Mouse (Mus musculus) lung, embryonic 15.5 days (tissue): ENCODE data around the gene Slc35a3. TPM values are rescaled to one million over a fixed set of nuclear protein-coding genes. Genes with fewer than 3 reads are reported as not detected.

Source experiments
- ATAC-seq: fragments of 200-750 bp; cut with Nextera tagmentation; 2 replicates; pipeline ENCODE4 v1.8.0; 2017; ENCODE audit warnings: moderate number of reproducible peaks, borderline replicate concordance; ENCODE audit not compliant: low FRiP score, low TSS enrichment; ENCODE audit errors: extremely low read depth
- H3K27ac ChIP-seq: fragments of 300-500 bp; sonication (generic); 2 replicates; pipeline ENCODE4 v1.5.1; 2015; ENCODE audit warnings: moderate library complexity, mild to moderate bottlenecking, inconsistent platforms
- H3K27me3 ChIP-seq: fragments of 300-500 bp; sonication (generic); 2 replicates; pipeline ENCODE4 v1.6.1; 2015; ENCODE audit warnings: inconsistent platforms
- H3K36me3 ChIP-seq: fragments of 300-500 bp; sonication (generic); 2 replicates; pipeline ENCODE4 v1.6.1; 2015; ENCODE audit warnings: inconsistent platforms
- H3K4me1 ChIP-seq: fragments of 300-500 bp; sonication (generic); 2 replicates; pipeline ENCODE4 v1.6.1; 2015; ENCODE audit warnings: inconsistent platforms
- H3K4me2 ChIP-seq: fragments of 300-500 bp; sonication (generic); 2 replicates; pipeline ENCODE4 v1.6.1; 2015; ENCODE audit warnings: inconsistent platforms, mild to moderate bottlenecking, moderate library complexity
- H3K4me3 ChIP-seq: fragments of 300-500 bp; sonication (generic); 2 replicates; pipeline ENCODE4 v1.5.1; 2015; ENCODE audit warnings: mild to moderate bottlenecking, inconsistent platforms
- H3K9ac ChIP-seq: fragments of 300-500 bp; sonication (generic); 2 replicates; pipeline ENCODE4 v1.6.1; 2015; ENCODE audit warnings: inconsistent platforms
- H3K9me3 ChIP-seq: fragments of 300-500 bp; sonication (generic); 2 replicates; pipeline ENCODE4 v1.6.1; 2016; ENCODE audit warnings: inconsistent platforms
- WGBS: fragments of 180-500 bp; shearing (Covaris S2); methylation state at CpG from one replicate; pipeline ENCODE4 v1.1.7; 2015; 5-methylcytosine and 5-hydroxymethylcytosine counted together
- polyA plus RNA-seq: library from polyadenylated mRNA; unstranded; fragments of >200 nt; fragmentation: Nextera tagmentation; extraction: Ambion mirVana; gene quantifications from 2 replicates; pipeline ENCODE4 v1.2.1, GENCODE M21; 2015

Gene Slc35a3
- polyA plus RNA-seq, 1 experiment from 2014 or later: 13.3 TPM

GRCm38 (mm10) chr3:116634091-116634490 lies 78.5 kb downstream of the Slc35a3 start:
- H3K9me3 ChIP-seq: no peaks in the 10 kb centered on the region
- H3K9ac ChIP-seq: no peak overlapping the region
- no peak overlapping the region for H3K27ac ChIP-seq
- H3K4me2 ChIP-seq: no peak overlapping the region
- peaks cover 73% of the 10 kb centered on the region for H3K36me3 ChIP-seq
- H3K4me1 ChIP-seq: no peaks in the 10 kb centered on the region
- no peak for ATAC-seq
- no peak overlapping the region for H3K4me3 ChIP-seq
- no peaks in the 10 kb centered on the region for H3K27me3 ChIP-seq
- WGBS: 94% methylated on average over 3 of the region's 3 CpGs

DNA sequence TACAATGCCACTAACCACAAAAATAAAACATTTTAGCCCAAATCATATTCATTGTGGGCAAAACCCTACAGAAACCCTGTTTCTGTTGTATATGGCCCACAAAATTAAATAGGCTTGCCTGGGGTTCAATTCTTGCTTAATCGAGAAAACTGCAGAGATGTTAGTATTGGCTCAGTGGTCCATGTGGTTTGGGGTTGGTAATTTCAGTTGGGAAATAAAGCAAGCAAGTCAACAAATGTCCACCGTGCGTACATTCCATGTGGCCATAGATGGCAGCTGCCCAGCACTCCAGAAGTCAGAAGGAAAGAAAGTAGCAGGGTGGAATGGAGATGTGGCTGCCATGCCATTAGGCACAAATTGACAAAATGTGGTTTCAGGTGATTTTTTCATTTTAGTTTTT lies 79.7 kb downstream of the Slc35a3 start:
- no peaks in the 10 kb centered on the region for H3K4me1 ChIP-seq
- no peak overlapping the region for H3K9ac ChIP-seq
- WGBS: 75% methylated on average over 3 of the region's 3 CpGs
- no peak overlapping the region for H3K27ac ChIP-seq
- no peak overlapping the region for H3K4me2 ChIP-seq
- H3K36me3 ChIP-seq: peaks cover 64% of the 10 kb centered on the region
- ATAC-seq: no peak
- no peaks in the 10 kb centered on the region for H3K9me3 ChIP-seq
- no peaks in the 10 kb centered on the region for H3K27me3 ChIP-seq
- no peak overlapping the region for H3K4me3 ChIP-seq

- Histone ChIP-seq H3K9ac (no peak overlapping the region), H3K27ac (no peak overlapping the region), H3K36me3 (peaks cover 54% of the 10 kb centered on the region), H3K4me1 (no peaks in the 10 kb centered on the region), H3K9me3 (no peaks in the 10 kb centered on the region), H3K4me3 (no peak overlapping the region), H3K4me2 (no peak overlapping the region), H3K27me3 (no peaks in the 10 kb centered on the region)
- 81% methylated on average over 1 of the region's 1 CpGs for WGBS
- no peak for ATAC-seq
These were observed 81.2 kb downstream of the Slc35a3 start for GRCm38 (mm10) chr3:116631459-116631858.

GRCm38 (mm10) chr3:116622641-116623040 lies 90.0 kb downstream of the Slc35a3 start:
- 91% methylated on average over 7 of the region's 7 CpGs for WGBS
- H3K27me3 ChIP-seq: no peaks in the 10 kb centered on the region
- no peak overlapping the region for H3K4me2 ChIP-seq
- no peak overlapping the region for H3K27ac ChIP-seq
- H3K9me3 ChIP-seq: no peaks in the 10 kb centered on the region
- H3K4me1 ChIP-seq: no peaks in the 10 kb centered on the region
- no peak overlapping the region for H3K9ac ChIP-seq
- no peak overlapping the region for H3K4me3 ChIP-seq
- H3K36me3 ChIP-seq: peaks cover 28% of the 10 kb centered on the region
- ATAC-seq: no peak

- Histone ChIP-seq H3K4me2 (no peak overlapping the region), H3K4me3 (no peak overlapping the region), H3K27me3 (no peaks in the 10 kb centered on the region), H3K9me3 (no peaks in the 10 kb centered on the region), H3K27ac (no peak overlapping the region), H3K4me1 (no peaks in the 10 kb centered on the region), H3K36me3 (peaks cover 33% of the 10 kb centered on the region), H3K9ac (no peak overlapping the region)
- ATAC-seq: no peak
- WGBS: 86% methylated on average over 7 of the region's 7 CpGs
These were observed 91.8 kb downstream of the Slc35a3 start for GRCm38 (mm10) chr3:116620636-116621370.

Other genes with a start within 250 kb of the Slc35a3 start
- gene Rtca, start 204.6 kb downstream of the Slc35a3 start, polyA plus RNA-seq: 65.1 and 65.6 TPM in 2 replicates
- gene Dbt, start 199.8 kb downstream of the Slc35a3 start, polyA plus RNA-seq: 17.3 TPM in 2 replicates
- gene Lrrc39, start 149.9 kb downstream of the Slc35a3 start, polyA plus RNA-seq: 0.78 and 0.80 TPM in 2 replicates
- 24.5 and 26.0 TPM in 2 replicates for gene Sass6, start 117.8 kb downstream of the Slc35a3 start, polyA plus RNA-seq
- 24.0 and 24.9 TPM in 2 replicates for gene Trmt13, start 98.2 kb downstream of the Slc35a3 start, polyA plus RNA-seq
- 86.0 TPM in 2 replicates for gene Mfsd14a, start 50.2 kb downstream of the Slc35a3 start, polyA plus RNA-seq
- gene Gm43191, start 31.6 kb downstream of the Slc35a3 start, polyA plus RNA-seq: not detected in 2 replicates
- gene Agl, start 95.3 kb upstream of the Slc35a3 start, polyA plus RNA-seq: 14.3 and 17.7 TPM in 2 replicates
- gene Frrs1, start 146.6 kb upstream of the Slc35a3 start, polyA plus RNA-seq: 7.3 and 8.7 TPM in 2 replicates